Mouse (Mus musculus): Measurements from ENCODE around the gene Csf2rb2. TPM values are rescaled to one million over a fixed set of nuclear protein-coding genes. Genes with fewer than 3 reads are reported as not detected.
A peak's percentile ranks its signal among the peaks of the same experiment; 100 is the strongest.
"Not testable (repeated sequence)": the region's sequence is repeated elsewhere in the genome, so short reads cannot be mapped to it uniquely, and the experiment has no call there.

The Csf2rb2 gene
- polyA plus RNA-seq, 1 experiment from 2014 or later: 0.21 TPM

DNA sequence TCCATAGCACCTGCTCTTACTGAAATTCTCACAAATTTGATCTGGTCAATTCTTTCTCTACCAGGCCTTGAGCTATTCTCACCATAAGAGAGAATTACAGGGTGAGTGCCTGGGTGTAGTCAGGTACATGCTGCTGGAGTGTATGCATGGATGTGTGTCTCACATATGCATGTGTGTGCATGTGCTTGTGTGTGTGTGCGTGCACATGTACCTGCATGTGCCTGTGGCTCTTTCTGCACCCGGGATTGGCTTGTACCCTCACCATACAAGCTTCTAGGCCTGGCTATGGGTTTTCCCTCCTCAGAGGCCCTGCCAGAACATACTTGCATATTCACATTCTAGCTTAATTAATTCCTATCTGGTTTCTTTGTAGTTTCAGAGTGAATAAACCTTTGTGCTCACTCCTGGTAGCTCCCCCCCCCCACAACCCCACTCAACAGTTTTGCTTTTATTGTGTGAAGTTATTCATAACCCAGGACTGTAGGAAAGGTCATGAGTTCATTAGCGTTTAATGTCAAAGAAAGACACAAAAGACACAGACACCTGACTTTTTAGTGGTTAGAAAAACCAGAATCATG lies 23.1 kb upstream of the Csf2rb2 start:
- Histone ChIP-seq H3K27ac (replicated peaks) (no peak overlapping the region), H3K4me1 (replicated peaks) (no peaks in the 10 kb centered on the region), H3K4me2 (no peak overlapping the region), H3K36me3 (no peaks in the 10 kb centered on the region), H3K9ac (no peak overlapping the region), H3K27me3 (no peaks in the 10 kb centered on the region), H3K9me3 (no peaks in the 10 kb centered on the region), H3K4me3 (no peak overlapping the region)
- 58% methylated on average over 3 of the region's 3 CpGs for WGBS
- ATAC-seq (ENCODE audit: low FRiP score, low read depth): no peak

DNA sequence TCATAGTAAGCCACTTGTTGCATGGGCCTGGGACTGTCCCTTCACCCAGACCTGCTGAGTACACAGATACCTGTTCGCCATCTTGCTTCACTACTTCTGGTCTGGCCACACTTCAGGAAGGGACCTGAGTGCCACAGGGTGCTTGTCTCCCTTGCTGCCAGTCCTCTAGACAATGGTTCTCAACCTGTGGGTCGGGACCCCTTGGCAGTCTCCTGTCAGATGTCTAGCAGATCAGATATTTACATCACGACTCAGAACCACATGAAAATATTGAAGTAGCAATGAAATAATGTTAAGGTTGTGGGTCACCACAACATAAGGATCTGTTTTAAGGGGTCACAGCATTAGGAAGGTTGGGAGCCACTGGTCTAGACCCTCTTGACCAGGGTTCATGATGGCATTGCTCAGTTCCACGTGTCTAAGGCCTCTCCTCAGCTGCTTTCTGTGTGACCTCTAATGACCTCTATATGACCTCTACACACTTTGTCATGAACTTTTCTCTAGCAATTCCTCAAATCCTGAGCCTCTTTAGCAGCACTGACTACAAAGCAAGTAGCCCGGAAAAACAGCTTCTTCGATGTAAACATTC lies 22.3 kb upstream of the Csf2rb2 start:
- ATAC-seq (ENCODE audit: low FRiP score, low read depth); H3K4me3 ChIP-seq; H3K36me3 ChIP-seq; H3K4me2 ChIP-seq; H3K9ac ChIP-seq; H3K27ac ChIP-seq (replicated peaks); H3K27me3 ChIP-seq; H3K9me3 ChIP-seq; H3K4me1 ChIP-seq (replicated peaks): not testable (repeated sequence)
- 82% methylated on average over 6 of the region's 6 CpGs for WGBS

DNA sequence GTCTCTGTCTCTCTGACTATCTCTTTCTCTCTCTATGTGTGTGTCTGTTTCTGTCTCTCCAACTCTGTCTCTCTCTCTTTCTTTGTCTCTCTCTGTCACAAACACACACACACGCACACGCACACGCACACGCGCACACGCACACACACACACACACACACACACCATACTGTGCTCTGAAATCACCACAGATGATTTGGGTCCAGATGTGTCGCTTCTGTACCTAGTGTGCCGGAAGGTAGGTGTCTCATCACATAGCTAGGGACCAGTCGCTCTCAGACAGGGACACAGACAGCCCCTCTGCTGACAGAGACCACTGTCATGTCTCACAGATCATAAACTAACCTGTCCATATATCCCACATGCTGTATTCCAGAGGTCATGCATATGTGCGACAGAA lies 21.2 kb upstream of the Csf2rb2 start:
- no peaks in the 10 kb centered on the region for H3K36me3 ChIP-seq
- H3K9ac ChIP-seq: no peak overlapping the region
- 93% methylated on average over 10 of the region's 10 CpGs for WGBS
- no peaks in the 10 kb centered on the region for H3K9me3 ChIP-seq
- ATAC-seq (ENCODE audit: low FRiP score, low read depth): no peak
- H3K4me1 ChIP-seq (replicated peaks): no peaks in the 10 kb centered on the region
- H3K4me3 ChIP-seq: no peak overlapping the region
- no peak overlapping the region for H3K4me2 ChIP-seq
- H3K27ac ChIP-seq (replicated peaks): no peak overlapping the region
- H3K27me3 ChIP-seq: no peaks in the 10 kb centered on the region

DNA sequence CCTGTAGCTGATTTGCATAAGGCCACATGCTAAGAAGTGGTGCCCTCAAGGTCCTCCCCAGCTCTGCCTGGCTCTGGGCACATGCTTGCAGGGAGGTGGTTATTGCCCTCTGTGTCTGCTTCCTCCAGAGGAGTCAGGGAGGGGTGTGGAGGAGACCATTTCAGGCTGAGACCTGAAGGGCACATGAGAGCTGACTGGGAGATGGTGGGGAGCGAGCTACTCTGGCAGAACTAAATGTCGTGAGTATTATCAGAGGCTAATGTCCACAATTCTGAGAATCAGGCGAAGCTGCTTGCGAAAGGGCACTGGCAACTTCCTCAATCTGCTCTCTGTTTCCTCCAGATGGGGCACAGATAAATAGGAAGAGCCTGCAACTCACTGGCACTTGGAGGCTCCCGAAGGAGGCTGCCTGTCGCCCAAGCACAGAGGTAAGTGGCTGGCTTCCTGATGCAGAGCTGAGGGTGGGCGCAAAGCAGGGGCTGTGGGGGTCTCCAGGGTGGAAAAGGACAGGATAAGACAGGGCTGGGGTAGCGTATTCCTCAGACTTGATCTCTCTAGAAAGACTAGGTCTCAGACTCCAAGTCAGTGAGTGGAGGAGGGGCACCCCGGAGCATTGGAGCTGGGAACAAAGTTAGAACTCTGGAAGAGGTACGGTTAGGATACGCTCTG lies 20.3 kb upstream of the Csf2rb2 start, which contains the start of gene Csf2rb:
Gene Csf2rb (plus strand): TSS at position 82 of the 669 bp plus-strand sequence.
- no peak within 1 kb of the TSS for H3K4me3 ChIP-seq
- no peaks in the 10 kb centered on the region for H3K36me3 ChIP-seq
- H3K4me2 ChIP-seq: no peak within 1 kb of the TSS
- ATAC-seq (ENCODE audit: low FRiP score, low read depth): no peak
- no peaks in the 10 kb centered on the region for H3K4me1 ChIP-seq (replicated peaks)
- WGBS: 81% methylated on average over 11 of the region's 11 CpGs
- no peaks in the 10 kb centered on the region for H3K9me3 ChIP-seq
- no peaks in the 10 kb centered on the region for H3K27me3 ChIP-seq
- H3K27ac ChIP-seq (replicated peaks): no peak within 1 kb of the TSS
- H3K9ac ChIP-seq: no peak within 1 kb of the TSS

DNA sequence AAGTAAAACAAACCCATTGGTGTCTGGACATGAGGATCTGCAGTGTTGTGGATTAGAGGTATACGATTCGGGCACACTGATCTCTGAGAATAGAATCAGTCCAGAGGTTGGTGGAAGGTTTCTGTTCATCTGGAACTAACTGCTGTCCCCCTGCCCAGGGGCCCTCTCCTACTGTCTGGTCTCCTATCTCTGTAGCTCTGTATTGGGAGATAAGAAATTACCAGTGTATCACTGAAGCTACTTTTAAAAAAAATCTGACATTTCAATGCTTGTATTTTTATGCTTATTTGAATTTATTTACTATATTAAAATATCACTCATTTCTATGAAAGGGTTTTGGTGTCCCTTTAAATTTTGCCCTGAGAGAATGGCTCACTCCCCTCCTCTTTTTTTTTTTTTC lies 18.8 kb upstream of the Csf2rb2 start:
- H3K4me2 ChIP-seq: no peak overlapping the region
- no peaks in the 10 kb centered on the region for H3K36me3 ChIP-seq
- no peaks in the 10 kb centered on the region for H3K9me3 ChIP-seq
- 92% methylated on average over 2 of the region's 2 CpGs for WGBS
- no peak overlapping the region for H3K9ac ChIP-seq
- no peak for ATAC-seq (ENCODE audit: low FRiP score, low read depth)
- no peaks in the 10 kb centered on the region for H3K27me3 ChIP-seq
- H3K27ac ChIP-seq (replicated peaks): no peak overlapping the region
- H3K4me3 ChIP-seq: no peak overlapping the region
- no peaks in the 10 kb centered on the region for H3K4me1 ChIP-seq (replicated peaks)

DNA sequence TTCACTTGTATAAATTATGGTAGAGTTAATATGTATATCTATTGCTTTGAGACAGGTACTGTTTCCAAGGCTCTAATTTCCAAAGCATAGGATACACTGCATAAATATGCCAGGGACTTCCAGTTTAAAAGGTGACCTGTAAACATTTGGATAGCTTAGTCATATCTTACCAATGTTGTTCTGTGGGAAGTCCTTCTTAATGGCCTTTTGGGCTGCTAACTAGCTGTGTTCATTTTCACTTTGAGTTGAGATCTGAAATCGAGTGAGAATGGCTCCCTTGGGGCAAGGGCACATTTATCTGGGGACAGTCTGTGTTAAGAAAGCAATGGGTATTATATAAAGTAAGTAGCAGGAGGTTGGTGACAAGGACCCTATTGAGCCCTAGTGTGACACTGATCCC lies 17.8 kb upstream of the Csf2rb2 start:
- H3K27me3 ChIP-seq: no peaks in the 10 kb centered on the region
- H3K27ac ChIP-seq (replicated peaks): no peak overlapping the region
- H3K4me2 ChIP-seq: no peak overlapping the region
- ATAC-seq (ENCODE audit: low FRiP score, low read depth): no peak
- no peaks in the 10 kb centered on the region for H3K4me1 ChIP-seq (replicated peaks)
- 81% methylated on average over 1 of the region's 1 CpGs for WGBS
- no peak overlapping the region for H3K9ac ChIP-seq
- H3K9me3 ChIP-seq: no peaks in the 10 kb centered on the region
- no peaks in the 10 kb centered on the region for H3K36me3 ChIP-seq
- no peak overlapping the region for H3K4me3 ChIP-seq

DNA sequence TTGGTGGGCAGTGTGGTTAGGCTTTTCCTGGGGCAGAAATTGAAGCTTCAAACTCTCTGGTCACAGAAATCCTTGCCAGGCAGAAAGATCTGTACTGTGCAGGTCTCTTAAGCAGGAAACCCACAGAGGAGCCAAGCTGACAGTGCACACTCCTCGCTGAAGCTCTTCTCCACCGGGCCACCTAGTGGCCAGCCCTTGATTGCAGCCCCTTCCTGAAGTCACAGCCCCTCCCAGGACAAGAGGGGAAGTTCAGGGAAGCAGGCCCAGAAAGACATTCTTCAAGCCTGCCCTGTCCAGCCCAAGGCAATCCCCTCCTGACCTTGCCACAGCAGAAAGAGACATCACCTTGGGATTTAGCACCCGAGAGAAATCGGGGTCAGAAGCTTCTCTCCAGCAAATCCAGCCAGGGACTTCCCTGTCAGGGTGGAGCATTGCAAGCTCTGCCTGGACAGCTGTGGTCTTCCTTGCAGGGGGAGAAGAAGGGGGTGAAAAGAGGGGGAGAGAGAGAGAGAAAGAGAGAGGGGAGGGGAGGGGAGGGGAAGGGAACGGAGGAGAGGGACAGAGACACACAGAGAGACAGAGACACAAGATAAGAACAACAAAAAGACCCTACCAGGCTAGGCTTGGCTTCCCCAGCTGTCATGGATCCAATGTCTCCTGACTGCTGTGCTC lies 15.4 kb upstream of the Csf2rb2 start:
- H3K27ac ChIP-seq (replicated peaks): no peak overlapping the region
- no peaks in the 10 kb centered on the region for H3K36me3 ChIP-seq
- no peak overlapping the region for H3K9ac ChIP-seq
- WGBS: 24% methylated on average over 5 of the region's 5 CpGs
- peak; percentile 61; the same call in 1 of the 2 replicates for ATAC-seq (ENCODE audit: low FRiP score, low read depth)
- H3K9me3 ChIP-seq: no peaks in the 10 kb centered on the region
- no peaks in the 10 kb centered on the region for H3K4me1 ChIP-seq (replicated peaks)
- no peak overlapping the region for H3K4me3 ChIP-seq
- H3K27me3 ChIP-seq: no peaks in the 10 kb centered on the region
- no peak overlapping the region for H3K4me2 ChIP-seq

DNA sequence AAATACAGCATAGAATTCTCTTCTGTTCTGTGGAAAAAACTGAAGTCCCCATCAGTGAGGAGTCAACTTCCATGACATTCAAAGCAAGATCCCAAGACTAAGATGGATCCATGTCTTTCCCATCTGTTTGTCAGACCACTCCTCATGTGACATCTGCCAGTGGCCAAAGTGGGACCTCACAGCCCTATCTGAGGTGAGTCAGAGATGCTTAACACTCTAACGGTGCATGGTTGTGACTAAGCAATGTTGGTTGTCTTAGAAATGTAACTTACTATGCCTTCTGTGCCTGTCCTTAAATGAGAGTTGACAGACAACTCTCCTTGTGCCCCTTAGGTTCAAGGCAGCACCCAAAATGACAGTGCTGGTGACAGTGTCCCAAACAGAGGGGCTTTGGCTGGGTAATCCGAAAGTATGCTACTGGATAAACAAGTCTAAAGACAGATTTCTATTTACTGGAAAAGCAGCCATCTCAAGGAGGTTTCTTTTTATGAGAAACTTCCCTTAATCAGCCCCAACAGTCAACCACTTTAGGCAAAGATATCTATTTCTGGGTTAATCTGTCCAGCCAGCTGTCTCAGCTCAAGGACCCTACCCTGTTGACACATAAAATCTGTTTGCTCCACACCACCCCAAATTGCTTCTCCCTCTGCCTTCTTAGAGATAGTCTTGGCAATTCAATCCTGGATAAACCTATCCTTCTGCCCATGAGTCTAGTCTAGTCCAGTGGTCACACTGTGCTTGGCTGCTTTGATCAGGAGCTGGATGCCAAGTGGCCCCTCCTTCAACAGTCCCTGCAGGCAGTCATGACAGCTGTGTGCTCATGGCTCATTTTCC lies 13.0 kb upstream of the Csf2rb2 start:
- not testable (repeated sequence) for H3K36me3 ChIP-seq; H3K27ac ChIP-seq (replicated peaks); H3K9me3 ChIP-seq; H3K27me3 ChIP-seq; H3K4me1 ChIP-seq (replicated peaks); ATAC-seq (ENCODE audit: low FRiP score, low read depth); H3K4me3 ChIP-seq; H3K4me2 ChIP-seq; H3K9ac ChIP-seq
- WGBS: 96% methylated on average over 2 of the region's 2 CpGs

DNA sequence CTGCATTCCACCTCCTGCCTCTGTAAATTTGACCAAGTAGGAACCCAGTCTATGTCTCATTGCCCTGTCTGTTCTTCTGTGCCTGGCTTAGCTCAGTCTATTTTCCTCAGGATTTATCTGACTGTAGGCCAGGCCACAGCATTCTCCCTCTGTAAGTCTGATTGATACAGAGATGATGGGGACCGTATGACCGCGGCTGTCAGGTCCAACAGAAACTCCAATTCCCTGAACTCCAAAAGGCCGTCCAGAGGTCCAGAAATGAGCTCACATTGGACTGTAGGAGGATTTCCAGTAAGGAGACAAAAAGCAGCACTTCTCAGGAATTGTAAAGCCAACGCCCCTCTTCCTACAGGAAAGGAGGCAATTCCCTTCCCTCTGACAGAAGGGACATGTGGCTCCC lies 8.1 kb upstream of the Csf2rb2 start:
- not testable (repeated sequence) for H3K27me3 ChIP-seq; H3K27ac ChIP-seq (replicated peaks); ATAC-seq (ENCODE audit: low FRiP score, low read depth); H3K4me3 ChIP-seq; H3K9ac ChIP-seq; H3K9me3 ChIP-seq; H3K36me3 ChIP-seq; H3K4me1 ChIP-seq (replicated peaks); H3K4me2 ChIP-seq
- WGBS: 92% methylated on average over 5 of the region's 5 CpGs

DNA sequence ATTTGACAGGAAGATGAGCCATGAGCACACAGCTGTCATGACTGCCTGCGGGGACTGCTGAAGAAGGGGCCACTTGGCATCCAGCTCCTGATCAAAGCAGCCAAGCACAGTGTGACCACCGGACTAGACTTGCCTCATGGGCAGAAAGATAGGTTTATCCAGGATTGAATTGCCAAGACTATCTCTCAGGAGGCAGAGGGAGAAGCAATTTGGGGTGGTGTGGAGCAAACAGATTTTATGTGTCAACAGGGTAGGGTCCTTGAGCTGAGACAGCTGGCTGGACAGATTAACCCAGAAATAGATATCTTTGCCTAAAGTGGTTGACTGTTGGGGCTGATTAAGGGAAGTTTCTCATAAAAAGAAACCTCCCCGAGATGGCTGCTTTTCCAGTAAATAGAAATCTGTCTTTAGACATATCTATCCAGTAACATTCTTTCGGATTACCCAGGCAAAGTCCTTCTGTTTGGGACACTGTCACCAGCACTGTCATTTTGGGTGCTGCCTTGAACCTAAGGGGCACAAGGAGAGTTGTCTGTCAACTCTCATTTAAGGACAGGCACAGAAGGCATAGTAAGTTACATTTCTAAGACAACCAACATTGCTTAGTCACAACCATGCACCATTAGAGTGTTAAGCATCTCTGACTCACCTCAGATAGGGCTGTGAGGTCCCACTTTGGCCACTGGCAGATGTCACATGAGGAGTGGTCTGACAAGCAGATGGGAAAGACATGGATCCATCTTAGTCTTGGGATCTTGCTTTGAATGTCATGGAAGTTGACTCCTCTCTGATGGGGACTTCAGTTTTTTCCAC lies 7.1 kb upstream of the Csf2rb2 start:
- H3K9me3 ChIP-seq; H3K4me2 ChIP-seq; ATAC-seq (ENCODE audit: low FRiP score, low read depth); H3K27me3 ChIP-seq; H3K4me3 ChIP-seq; H3K9ac ChIP-seq; H3K36me3 ChIP-seq; H3K4me1 ChIP-seq (replicated peaks): not testable (repeated sequence)
- 0 out of 2 replicates have a peak overlapping the region, but pooled peaks have one; percentile 5 for H3K27ac ChIP-seq (replicated peaks)
- WGBS: 74% methylated on average over 4 of the region's 4 CpGs

DNA sequence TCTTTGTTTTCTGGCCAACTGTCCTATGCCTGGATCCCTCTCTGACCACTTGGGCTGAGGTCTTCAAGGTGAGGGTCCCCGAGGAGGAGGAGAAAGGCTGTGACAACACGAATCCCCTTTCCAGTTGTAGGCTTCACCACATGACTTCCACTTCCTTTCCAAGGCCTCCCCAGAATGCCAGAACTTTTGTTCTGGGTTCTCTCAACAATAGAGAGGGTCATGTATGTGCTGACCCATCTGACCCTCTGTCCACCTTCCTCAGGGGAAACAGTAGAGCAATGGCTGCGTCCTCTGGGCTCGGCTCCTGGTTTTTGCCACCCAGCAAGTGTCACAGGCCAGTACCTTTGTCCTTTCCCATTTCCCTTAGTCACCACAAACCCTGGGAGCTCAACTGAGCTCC lies 5.5 kb upstream of the Csf2rb2 start:
- ATAC-seq (ENCODE audit: low FRiP score, low read depth): no peak
- H3K9ac ChIP-seq: no peak overlapping the region
- no peak overlapping the region for H3K27ac ChIP-seq (replicated peaks)
- H3K4me3 ChIP-seq: no peak overlapping the region
- H3K9me3 ChIP-seq: no peaks in the 10 kb centered on the region
- H3K4me2 ChIP-seq: no peak overlapping the region
- 0 out of 2 replicates have a peak, but pooled peaks cover 2% of the 10 kb centered on the region for H3K27me3 ChIP-seq
- WGBS: 69% methylated on average over 4 of the region's 4 CpGs
- no peaks in the 10 kb centered on the region for H3K4me1 ChIP-seq (replicated peaks)
- no peaks in the 10 kb centered on the region for H3K36me3 ChIP-seq
